Mouse (Mus musculus) testis, adult 2 months (tissue): ENCODE data around the gene Ccnt2.

Experiments
- CTCF ChIP-seq: fragments of 200-500 bp; IDR thresholded peaks from 2 replicates; pipeline ENCODE4 v1.5.1; 2012; ENCODE audit warnings: low read depth, mild to moderate bottlenecking, inconsistent platforms, low read length, moderate library complexity; ENCODE audit not compliant: control insufficient read depth, insufficient read depth, insufficient replicate concordance
- POLR2A ChIP-seq: fragments of 200-500 bp; IDR thresholded peaks from 2 replicates; pipeline ENCODE4 v1.6.1; 2012; ENCODE audit warnings: low read depth, mild to moderate bottlenecking, inconsistent platforms, low read length, moderate library complexity; ENCODE audit not compliant: control insufficient read depth

GRCm38 (mm10) chr1:127780142-127780541 is 6.2 kb downstream of the Ccnt2 start:
- TF ChIP-seq POLR2A (no peak), CTCF (no peak)
